Mouse (Mus musculus) forebrain, embryonic 13.5 days (tissue): ENCODE results near the gene Rnf212. TPM values are rescaled to one million over a fixed set of nuclear protein-coding genes. Genes with fewer than 3 reads are reported as not detected.
"Not testable (repeated sequence)": the region's sequence is repeated elsewhere in the genome, so short reads cannot be mapped to it uniquely, and the experiment has no call there.

Source experiments
- ATAC-seq: fragments of 200-750 bp; cut with Nextera tagmentation; 2 replicates; pipeline ENCODE4 v1.8.0; 2017
- H3K27ac ChIP-seq: fragments of 300-500 bp; sonication (generic); 2 replicates; pipeline ENCODE4 v1.5.1; 2015; ENCODE audit warnings: inconsistent platforms, mild to moderate bottlenecking, moderate library complexity
- H3K27me3 ChIP-seq: fragments of 300-500 bp; sonication (generic); 2 replicates; pipeline ENCODE4 v1.6.1; 2015; ENCODE audit warnings: mild to moderate bottlenecking, inconsistent platforms
- H3K36me3 ChIP-seq: fragments of 300-500 bp; sonication (generic); 2 replicates; pipeline ENCODE4 v1.6.1; 2015; ENCODE audit warnings: mild to moderate bottlenecking, inconsistent platforms; ENCODE audit not compliant: poor library complexity, severe bottlenecking
- H3K4me1 ChIP-seq: fragments of 300-500 bp; sonication (generic); 2 replicates; pipeline ENCODE4 v1.6.1; 2015; ENCODE audit warnings: inconsistent platforms
- H3K4me2 ChIP-seq: fragments of 300-500 bp; sonication (generic); 2 replicates; pipeline ENCODE4 v1.6.1; 2015; ENCODE audit warnings: inconsistent platforms, mild to moderate bottlenecking, moderate library complexity
- H3K4me3 ChIP-seq: fragments of 300-500 bp; sonication (generic); 2 replicates; pipeline ENCODE4 v1.5.1; 2015; ENCODE audit warnings: mild to moderate bottlenecking, inconsistent platforms
- H3K9ac ChIP-seq: fragments of 300-500 bp; sonication (generic); 2 replicates; pipeline ENCODE4 v1.6.1; 2015; ENCODE audit warnings: mild to moderate bottlenecking, inconsistent platforms
- H3K9me3 ChIP-seq: fragments of 300-500 bp; sonication (generic); replicated peaks from 2 replicates; pipeline ENCODE4 v1.6.1; 2016; ENCODE audit warnings: inconsistent platforms
- WGBS: fragments of 180-500 bp; shearing (Covaris S2); methylation state at CpG from one replicate; pipeline ENCODE4 v1.1.7; 2015; 5-methylcytosine and 5-hydroxymethylcytosine counted together
- polyA plus RNA-seq: library from polyadenylated mRNA; unstranded; fragments of >200 nt; fragmentation: Nextera tagmentation; extraction: Ambion mirVana; gene quantifications from 2 replicates; pipeline ENCODE4 v1.2.1, GENCODE M21; 2015

Gene Rnf212
- not detected in 2 replicates for polyA plus RNA-seq

GRCm38 (mm10) chr5:108774630-108775306 lies at the start of gene Rnf212:
Gene Rnf212 (minus strand): TSS chr5:108774982.
- 82% methylated on average over 40 of the region's 40 CpGs for WGBS
- H3K36me3 ChIP-seq = no peaks in the 10 kb centered on the region
- H3K4me2 ChIP-seq = no peak within 1 kb of the TSS
- no peaks in the 10 kb centered on the region for H3K9me3 ChIP-seq
- H3K9ac ChIP-seq = no peak within 1 kb of the TSS
- no peaks in the 10 kb centered on the region for H3K27me3 ChIP-seq
- no peak within 1 kb of the TSS for H3K27ac ChIP-seq
- no peak within 1 kb of the TSS for H3K4me3 ChIP-seq
- H3K4me1 ChIP-seq = no peaks in the 10 kb centered on the region
- ATAC-seq = no peak

- 87% methylated on average over 2 of the region's 2 CpGs for WGBS
- ATAC-seq = no peak
- Histone ChIP-seq H3K27me3 (no peaks in the 10 kb centered on the region), H3K9me3 (no peaks in the 10 kb centered on the region), H3K36me3 (no peaks in the 10 kb centered on the region), H3K4me3 (no peak overlapping the region), H3K4me1 (no peaks in the 10 kb centered on the region), H3K9ac (no peak overlapping the region), H3K27ac (no peak overlapping the region), H3K4me2 (no peak overlapping the region)
Measured at GRCm38 (mm10) chr5:108823276-108823675, 48.5 kb upstream of the Rnf212 start.

DNA sequence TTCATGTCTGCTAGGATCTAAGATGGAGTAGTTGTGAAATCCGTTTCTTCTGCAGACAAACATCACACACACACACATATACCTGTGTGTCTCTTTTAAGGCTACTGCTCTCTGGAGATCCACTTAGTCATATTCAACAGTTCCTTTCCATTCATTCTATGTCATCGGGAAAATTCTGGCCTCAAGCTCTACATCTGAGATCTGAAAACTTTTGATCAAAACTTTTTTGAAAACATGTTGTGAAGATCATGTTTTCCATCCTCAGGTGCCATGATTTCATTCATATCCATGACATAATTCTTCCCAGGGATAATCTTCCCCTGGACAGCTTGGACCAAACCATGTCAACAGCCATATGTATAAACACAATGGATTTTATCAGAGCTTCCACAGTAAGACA lies 34.0 kb upstream of the Rnf212 start, which contains the start of gene Vmn2r8:
TSS of gene Vmn2r8 (minus strand) at position 101 of the 400 bp plus-strand sequence.
- not testable (repeated sequence) for H3K9ac ChIP-seq, H3K4me3 ChIP-seq, H3K9me3 ChIP-seq, H3K27me3 ChIP-seq, H3K27ac ChIP-seq, H3K4me2 ChIP-seq, H3K4me1 ChIP-seq, H3K36me3 ChIP-seq, ATAC-seq
- WGBS = 81% methylated on average over 2 of the region's 2 CpGs

GRCm38 (mm10) chr5:108803646-108804045 lies 28.9 kb upstream of the Rnf212 start:
- Histone ChIP-seq H3K27me3 (no peaks in the 10 kb centered on the region), H3K4me3 (no peak overlapping the region), H3K9me3 (no peaks in the 10 kb centered on the region), H3K4me1 (no peaks in the 10 kb centered on the region), H3K27ac (no peak overlapping the region), H3K36me3 (no peaks in the 10 kb centered on the region), H3K4me2 (no peak overlapping the region), H3K9ac (no peak overlapping the region)
- 58% methylated on average over 1 of the region's 1 CpGs for WGBS
- no peak for ATAC-seq

DNA sequence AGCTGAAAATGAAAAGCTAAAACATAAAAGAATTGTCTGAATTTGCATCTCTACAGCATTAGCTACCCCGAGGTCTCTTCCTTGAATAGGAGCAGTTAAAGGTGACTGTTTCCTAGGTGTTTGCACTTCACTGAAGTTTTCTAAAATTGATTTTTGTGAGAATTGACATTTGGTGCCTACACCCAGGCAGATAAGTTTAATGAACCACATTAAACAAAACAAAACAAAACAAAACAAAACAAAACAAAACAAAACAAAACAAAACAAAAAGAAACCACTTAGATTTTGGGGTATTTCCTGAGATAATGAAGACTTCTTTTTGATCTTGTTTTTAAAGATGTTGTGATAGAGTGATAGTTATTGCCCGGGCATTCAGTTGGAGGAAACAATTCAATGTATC lies 20.5 kb upstream of the Rnf212 start, which contains the start of gene Tmed11:
TSS of gene Tmed11 (minus strand) at position 101 of the 400 bp plus-strand sequence.
- H3K27me3 ChIP-seq, H3K9me3 ChIP-seq, H3K4me3 ChIP-seq, H3K4me2 ChIP-seq, H3K27ac ChIP-seq, ATAC-seq, H3K36me3 ChIP-seq, H3K4me1 ChIP-seq, H3K9ac ChIP-seq: not testable (repeated sequence)
- WGBS = 55% methylated on average over 2 of the region's 2 CpGs

GRCm38 (mm10) chr5:108790385-108790784 lies 15.6 kb upstream of the Rnf212 start:
- not testable (repeated sequence) for H3K9ac ChIP-seq, H3K27me3 ChIP-seq, H3K36me3 ChIP-seq, H3K4me1 ChIP-seq, H3K4me2 ChIP-seq, H3K27ac ChIP-seq, H3K9me3 ChIP-seq, H3K4me3 ChIP-seq, ATAC-seq
- 37% methylated on average over 1 of the region's 1 CpGs for WGBS

DNA sequence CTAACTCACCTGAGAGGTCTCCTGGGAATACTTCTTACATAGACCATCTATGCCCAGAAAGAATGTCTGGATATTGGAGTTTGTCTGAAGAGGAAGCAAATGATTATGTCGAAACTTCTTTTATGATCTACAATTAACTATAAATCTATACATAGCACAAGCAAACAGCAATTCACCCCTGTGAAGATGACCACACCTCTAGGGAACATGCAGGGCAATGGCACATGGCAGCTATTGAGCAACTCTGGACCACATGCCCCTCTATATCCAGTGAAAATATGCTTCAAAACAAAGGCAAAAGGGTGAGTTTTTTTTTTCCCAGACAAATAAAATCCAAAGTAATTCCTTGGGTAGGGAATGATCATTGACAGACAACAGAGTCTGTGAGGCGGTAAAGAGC lies 14.8 kb downstream of the Rnf212 start:
- Histone ChIP-seq H3K36me3 (no peaks in the 10 kb centered on the region), H3K4me2 (no peak overlapping the region), H3K4me3 (no peak overlapping the region), H3K27me3 (no peaks in the 10 kb centered on the region), H3K9ac (no peak overlapping the region), H3K4me1 (no peaks in the 10 kb centered on the region), H3K27ac (no peak overlapping the region), H3K9me3 (no peaks in the 10 kb centered on the region)
- ATAC-seq = no peak
- 92% methylated on average over 2 of the region's 2 CpGs for WGBS

DNA sequence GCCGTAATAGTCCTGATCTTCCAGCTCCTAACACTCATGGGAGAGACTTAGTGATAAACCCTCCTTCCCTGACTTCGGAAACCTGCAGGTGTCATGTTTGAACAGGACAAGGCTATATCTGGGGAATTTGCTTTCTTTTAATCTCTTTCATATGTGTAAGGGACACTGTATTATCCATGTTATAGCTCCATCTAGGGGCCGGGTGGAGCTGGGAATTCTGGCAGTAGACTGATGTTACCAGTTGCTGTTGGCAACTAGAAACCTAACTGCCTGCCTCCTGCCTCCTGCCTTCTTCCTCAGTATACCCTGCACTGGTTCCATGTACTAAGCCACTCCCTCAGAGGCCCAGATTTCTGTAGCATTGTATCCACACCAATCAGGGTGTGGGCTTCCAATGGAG lies 16.4 kb downstream of the Rnf212 start:
- Histone ChIP-seq H3K4me1 (no peaks in the 10 kb centered on the region), H3K27me3 (no peaks in the 10 kb centered on the region), H3K4me3 (no peak overlapping the region), H3K36me3 (no peaks in the 10 kb centered on the region), H3K27ac (no peak overlapping the region), H3K4me2 (no peak overlapping the region), H3K9ac (no peak overlapping the region), H3K9me3 (no peaks in the 10 kb centered on the region)
- ATAC-seq = no peak
- 60% methylated on average over 3 of the region's 3 CpGs for WGBS

- not testable (repeated sequence) for H3K27me3 ChIP-seq, H3K27ac ChIP-seq, H3K9ac ChIP-seq, H3K4me2 ChIP-seq, H3K36me3 ChIP-seq, ATAC-seq, H3K4me3 ChIP-seq, H3K9me3 ChIP-seq, H3K4me1 ChIP-seq
- 84% methylated on average over 4 of the region's 4 CpGs for WGBS
Measured at GRCm38 (mm10) chr5:108751258-108751657, 23.5 kb downstream of the Rnf212 start.

- H3K27me3 ChIP-seq = no peaks in the 10 kb centered on the region
- no peaks in the 10 kb centered on the region for H3K9me3 ChIP-seq
- H3K9ac ChIP-seq = no peak overlapping the region
- H3K4me1 ChIP-seq = no peaks in the 10 kb centered on the region
- ATAC-seq = no peak
- H3K27ac ChIP-seq = no peak overlapping the region
- 84% methylated on average over 5 of the region's 5 CpGs for WGBS
- no peak overlapping the region for H3K4me3 ChIP-seq
- no peak overlapping the region for H3K4me2 ChIP-seq
- no peaks in the 10 kb centered on the region for H3K36me3 ChIP-seq
Measured at GRCm38 (mm10) chr5:108750328-108751210, 24.2 kb downstream of the Rnf212 start.

DNA sequence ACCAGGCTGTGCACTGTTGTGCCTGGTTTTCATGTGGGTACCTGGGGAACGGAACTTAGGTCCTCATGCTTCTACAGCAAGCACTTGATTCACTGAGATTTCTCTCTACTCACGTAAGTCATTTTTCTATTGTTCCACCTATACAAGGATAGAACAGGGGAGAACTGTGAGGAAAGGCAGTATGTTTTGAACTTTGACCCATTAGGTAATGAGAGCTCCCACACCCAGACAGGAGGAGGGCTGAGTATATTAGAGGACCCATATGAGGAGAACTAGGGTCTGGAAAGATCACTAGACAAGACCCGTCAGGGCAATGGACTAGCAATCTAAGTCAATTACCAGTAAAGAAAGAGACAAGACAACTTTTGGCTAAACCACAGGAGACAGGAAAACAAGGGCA lies 30.2 kb downstream of the Rnf212 start:
- Histone ChIP-seq H3K4me2 (no peak overlapping the region), H3K27me3 (no peaks in the 10 kb centered on the region), H3K27ac (no peak overlapping the region), H3K4me3 (no peak overlapping the region), H3K36me3 (no peaks in the 10 kb centered on the region), H3K9ac (no peak overlapping the region), H3K4me1 (no peaks in the 10 kb centered on the region), H3K9me3 (no peaks in the 10 kb centered on the region)
- WGBS = 78% methylated on average over 3 of the region's 3 CpGs
- ATAC-seq = no peak

GRCm38 (mm10) chr5:108743856-108744255 lies 30.9 kb downstream of the Rnf212 start:
- WGBS = 72% methylated on average over 2 of the region's 2 CpGs
- Histone ChIP-seq H3K4me1 (no peaks in the 10 kb centered on the region), H3K4me2 (no peak overlapping the region), H3K27me3 (no peaks in the 10 kb centered on the region), H3K27ac (no peak overlapping the region), H3K4me3 (no peak overlapping the region), H3K9me3 (no peaks in the 10 kb centered on the region), H3K9ac (no peak overlapping the region), H3K36me3 (no peaks in the 10 kb centered on the region)
- ATAC-seq = no peak
